Mouse (Mus musculus) gastrocnemius, postnatal 10 days (tissue): ENCODE data around the gene Nmnat1. TPM values are rescaled to one million over a fixed set of nuclear protein-coding genes. Genes with fewer than 3 reads are reported as not detected.
"Not testable (repeated sequence)": the region's sequence is repeated elsewhere in the genome, so short reads cannot be mapped to it uniquely, and the experiment has no call there.

Experiments used
- DNase-seq: peaks from one replicate; pipeline ENCODE4 v3.0.0; 2021; ENCODE audit warnings: mixed read lengths
- total RNA-seq, 2 experiments: library from RNA; stranded (reverse); gene quantifications; 2 replicates each; pipeline ENCODE4 v1.2.3; 2021

The Nmnat1 gene
- total RNA-seq, 2 experiments from 2014 or later: 16.0 to 16.1 TPM

DNA sequence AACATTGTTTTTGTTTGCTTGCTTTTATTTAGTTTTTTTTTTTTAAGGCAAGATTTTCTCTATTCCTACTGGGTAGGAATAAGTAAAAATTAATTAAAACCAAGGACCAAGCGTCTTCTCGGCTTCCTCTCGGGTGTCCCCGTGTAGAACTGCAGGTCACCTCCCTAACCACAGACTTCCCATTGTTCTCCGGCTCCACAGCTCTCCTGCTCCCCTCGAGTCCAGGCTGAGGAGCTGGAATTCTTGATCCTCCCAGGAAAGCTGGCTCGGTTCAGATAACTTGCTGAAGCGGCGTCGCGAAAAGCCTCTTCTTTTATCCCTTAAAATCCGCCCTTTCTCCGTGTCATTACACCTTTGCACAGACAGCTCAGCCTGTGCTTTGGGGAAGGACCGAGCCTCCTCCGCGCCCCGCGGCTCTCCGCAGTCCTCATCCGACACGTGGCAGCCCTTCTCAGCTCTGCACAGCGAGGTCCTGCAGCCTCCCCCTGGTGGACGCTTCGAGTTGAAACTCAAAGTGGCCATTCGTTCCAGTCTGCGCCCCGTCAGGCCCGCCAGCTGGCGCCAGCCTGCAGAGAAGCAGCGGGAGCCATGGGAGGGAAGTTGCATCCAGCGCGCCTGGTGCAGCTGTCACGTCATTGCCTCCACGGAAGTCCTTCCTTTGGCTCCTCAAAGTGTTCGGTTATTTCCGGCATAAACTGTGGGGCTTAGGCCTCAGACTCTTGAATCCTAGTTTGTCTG lies 39.9 kb downstream of the Nmnat1 start:
- DNase-seq: peak; percentile 89

GRCm38 (mm10) chr4:149444465-149444864 lies 40.5 kb downstream of the Nmnat1 start:
- no peak for DNase-seq

DNA sequence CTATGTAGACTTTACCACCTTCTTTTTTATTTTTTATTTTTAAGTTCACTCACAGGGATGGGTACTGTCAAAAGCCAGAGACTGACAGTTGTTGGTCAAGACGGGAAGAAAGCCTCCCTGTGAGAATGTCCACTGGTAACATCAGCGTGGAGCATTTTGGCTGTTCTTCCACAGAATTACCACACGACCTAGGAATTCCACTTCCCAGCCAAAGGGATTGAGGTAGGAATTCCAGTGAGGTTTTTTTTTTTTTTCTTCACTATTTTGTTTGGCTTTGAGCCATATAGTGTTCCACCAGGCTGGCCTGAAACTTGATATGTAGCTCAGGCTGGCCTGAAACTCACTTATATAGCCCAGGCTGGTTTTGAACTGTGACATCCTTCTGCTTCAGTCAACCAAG lies 42.6 kb downstream of the Nmnat1 start:
- DNase-seq: no peak

DNA sequence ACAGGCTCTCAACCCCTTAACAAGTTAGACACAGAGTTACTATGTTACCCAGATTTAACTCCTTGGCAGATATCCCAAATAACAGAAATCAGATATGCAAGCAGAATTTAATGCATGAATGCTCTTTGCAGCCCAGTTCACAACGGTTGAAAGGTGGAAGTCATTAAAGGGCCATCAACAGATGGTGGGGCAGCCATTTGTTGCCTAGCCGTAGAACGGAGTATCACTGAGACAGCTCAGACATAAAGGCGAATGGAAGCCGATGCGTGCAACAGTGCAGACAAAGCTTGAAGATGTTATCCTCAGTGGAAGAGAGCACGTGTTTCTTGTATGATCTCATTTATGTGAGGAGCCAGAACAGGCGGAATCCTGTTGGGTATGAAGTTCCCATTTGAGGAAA lies 44.4 kb downstream of the Nmnat1 start:
- DNase-seq: no peak

GRCm38 (mm10) chr4:149431887-149432286 lies 53.1 kb downstream of the Nmnat1 start:
- not testable (repeated sequence) for DNase-seq

DNA sequence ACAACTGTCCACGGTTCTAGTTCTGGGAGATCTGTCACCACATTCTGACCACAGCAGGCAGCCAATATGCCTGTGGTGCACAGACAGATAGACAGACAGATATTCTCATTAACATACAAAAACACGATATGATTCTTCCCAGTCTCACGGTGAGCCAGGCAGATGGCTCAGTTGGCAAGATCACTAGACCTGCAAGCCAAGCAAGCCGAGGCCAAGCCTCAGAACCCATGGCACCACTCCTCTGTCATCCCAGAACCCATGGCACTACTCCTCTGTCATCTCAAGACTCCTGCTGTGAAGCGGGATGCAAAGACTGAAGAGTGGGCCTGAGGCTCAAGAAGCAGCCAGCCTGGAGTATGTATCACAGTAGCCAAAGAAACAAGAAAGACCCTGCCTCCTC lies 55.4 kb downstream of the Nmnat1 start:
- DNase-seq: no peak

DNA sequence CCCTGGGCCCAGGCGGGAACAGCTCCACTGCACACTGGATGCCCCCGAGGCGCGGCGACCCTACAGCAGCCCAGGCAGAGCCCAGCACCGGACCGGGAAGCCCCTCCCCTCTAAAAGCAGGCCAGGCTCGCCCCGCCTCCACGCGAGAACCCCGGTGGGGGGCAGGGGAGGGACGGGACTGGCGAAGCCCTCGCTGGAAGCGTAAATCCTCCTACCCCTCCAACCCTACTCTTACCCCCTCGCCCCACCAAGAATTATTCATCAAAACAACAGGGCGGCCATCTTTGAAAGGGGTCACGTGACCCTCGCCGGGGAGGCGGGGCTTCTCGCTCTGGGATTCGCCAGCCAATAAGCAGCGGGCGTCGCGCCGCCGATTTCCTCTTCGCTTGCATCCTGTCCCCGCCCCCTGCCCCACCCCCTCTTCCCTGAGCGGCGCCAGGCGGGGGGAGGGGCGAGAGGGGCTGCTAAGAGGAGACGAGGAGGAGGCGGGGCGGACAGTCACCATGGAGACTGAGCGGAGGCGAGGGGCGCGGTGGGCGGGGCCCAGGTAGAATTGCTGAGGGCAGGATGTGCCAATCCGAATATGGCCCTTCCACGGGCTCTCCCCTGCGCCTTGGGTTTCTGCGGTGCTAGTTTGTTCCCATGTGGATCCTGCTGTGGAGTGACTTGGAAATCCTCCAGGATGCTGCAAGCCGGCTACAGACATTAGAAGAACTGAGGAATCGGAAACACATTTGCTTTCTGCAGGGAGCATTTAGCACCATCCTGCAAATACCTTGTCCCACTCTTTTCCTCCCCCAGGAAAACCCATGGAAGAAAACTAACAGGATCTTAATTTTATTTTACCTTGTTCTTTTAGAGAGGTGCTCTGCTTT lies 58.4 kb downstream of the Nmnat1 start, which contains the start of gene Ube4b:
Gene Ube4b (minus strand): TSS at position 425 of the 875 bp plus-strand sequence.
- DNase-seq: peak; percentile 98

GRCm38 (mm10) chr4:149425801-149426292 lies 59.2 kb downstream of the Nmnat1 start:
- no peak for DNase-seq

DNA sequence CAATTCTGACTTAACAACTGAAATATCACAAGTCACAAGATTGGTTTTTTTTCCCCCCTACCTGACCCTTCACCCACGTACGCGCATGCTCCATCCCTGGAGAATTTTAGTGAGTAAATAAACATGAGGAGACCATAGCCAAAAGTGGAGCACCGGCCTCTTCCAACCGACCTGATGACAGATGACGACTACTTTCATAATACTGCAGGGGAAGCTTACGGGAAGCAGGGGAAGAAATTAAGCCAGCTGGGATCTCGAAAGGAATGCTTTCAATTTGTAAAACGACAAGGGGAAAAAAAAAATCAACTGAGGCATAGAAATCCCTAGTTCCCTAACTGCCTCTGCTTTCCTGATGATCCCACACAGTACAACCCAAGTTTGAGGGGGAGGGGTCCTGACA lies 60.2 kb downstream of the Nmnat1 start:
- no peak for DNase-seq

- no peak for DNase-seq
Measured at GRCm38 (mm10) chr4:149417854-149418365, 67.1 kb downstream of the Nmnat1 start.

Other genes with a start within 250 kb of the Nmnat1 start
- gene Kif1b, start 177.5 kb downstream of the Nmnat1 start, total RNA-seq: 100 to 1,000 TPM; 245 to 257 TPM
- 10 to 100 TPM; 45.4 to 49.7 TPM for gene Ube4b, start 58.5 kb downstream of the Nmnat1 start, total RNA-seq
- 10 to 100 TPM in 1 of 2 experiments, 1 to 10 TPM in 1; 8.3 to 10.0 TPM for gene Rbp7, start 30.2 kb downstream of the Nmnat1 start, total RNA-seq
- gene Tmem274, start 7.8 kb downstream of the Nmnat1 start, total RNA-seq: not detected
- 10 to 100 TPM; 17.0 to 21.5 TPM for gene Lzic, start within 50 bp of the Nmnat1 start, total RNA-seq
- 10 to 100 TPM; 61.4 to 76.9 TPM for gene Ctnnbip1, start 33.0 kb upstream of the Nmnat1 start, total RNA-seq
- 10 to 100 TPM; 63.5 to 69.0 TPM for gene Clstn1, start 101.3 kb upstream of the Nmnat1 start, total RNA-seq
- gene Pik3cd, start 217.4 kb upstream of the Nmnat1 start, total RNA-seq: 10 to 100 TPM in 1 of 2 experiments, 1 to 10 TPM in 1; 9.8 to 16.1 TPM